Comparison of ENCODE assay signal across 8 mouse cellular contexts in the genomic region with DNA sequence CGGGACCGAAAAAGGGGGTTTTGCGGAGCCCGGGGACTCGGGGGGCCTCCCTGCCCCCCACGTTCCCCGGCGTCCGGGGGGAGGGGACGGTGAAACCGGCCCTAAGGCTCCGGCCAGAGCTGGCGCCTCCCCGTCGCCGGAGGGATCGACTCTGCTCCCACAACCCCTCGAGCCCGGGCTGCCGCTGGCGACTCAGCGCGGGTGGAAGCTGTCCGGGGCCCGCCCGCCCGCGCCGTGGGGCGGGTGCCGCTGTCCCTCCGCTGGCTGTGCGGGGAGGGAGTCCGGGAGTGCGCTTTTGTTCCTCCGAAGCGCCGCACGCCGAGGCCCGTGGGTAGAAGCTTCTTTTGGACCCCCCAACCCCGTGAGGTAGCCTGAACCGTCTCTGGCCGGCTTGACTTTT. TPM values are rescaled to one million over a fixed set of nuclear protein-coding genes. Genes with fewer than 3 reads are reported as not detected.
DNase-seq lines count a peak whose midpoint lies in the region; ATAC-seq and TF ChIP-seq lines count a peak whose summit lies in the region.

No protein-coding gene starts in this region.

- peaks cover 10% of the 10 kb centered on the region for H3K4me1 ChIP-seq in lung, adult 2 months (ENCODE audit: control insufficient read depth, insufficient read depth, low read length)
- H3K4me1 ChIP-seq in forebrain, postnatal 0 days (ENCODE audit: insufficient read depth), result peaks cover 12% of the 10 kb centered on the region
- peaks cover 8% of the 10 kb centered on the region for H3K4me1 ChIP-seq in limb, embryonic 11.5 days (ENCODE audit: control insufficient read depth, insufficient read depth, low read length)
- H3K4me1 ChIP-seq in midbrain, embryonic 15.5 days, result peaks cover 16% of the 10 kb centered on the region

- H3K9ac ChIP-seq in forebrain, postnatal 0 days, result peak overlapping the region; percentile 86
- peak overlapping the region; percentile 91 for H3K9ac ChIP-seq in limb, embryonic 11.5 days (ENCODE audit: low read length)
- peak overlapping the region; percentile 87 for H3K9ac ChIP-seq in midbrain, embryonic 15.5 days

- H3K27me3 ChIP-seq in forebrain, postnatal 0 days (ENCODE audit: insufficient read depth, low read length), result peaks cover 2% of the 10 kb centered on the region; the same call in 1 of the 2 replicates
- H3K27me3 ChIP-seq in limb, embryonic 11.5 days (ENCODE audit: control insufficient read depth, insufficient read depth, low read length), result no peaks in the 10 kb centered on the region
- H3K27me3 ChIP-seq in midbrain, embryonic 15.5 days (replicated peaks), result 0 out of 2 replicates have a peak, but pooled peaks cover 3% of the 10 kb centered on the region

- H3K36me3 ChIP-seq in forebrain, postnatal 0 days (ENCODE audit: insufficient read depth), result peaks cover 20% of the 10 kb centered on the region
- H3K36me3 ChIP-seq in limb, embryonic 11.5 days (ENCODE audit: control insufficient read depth, insufficient read depth, low read length), result peaks cover 11% of the 10 kb centered on the region
- peaks cover 23% of the 10 kb centered on the region for H3K36me3 ChIP-seq in midbrain, embryonic 15.5 days (replicated peaks)

- H3K27ac ChIP-seq in forebrain, postnatal 0 days (ENCODE audit: low read depth, low read length), result peak overlapping the region; percentile 76; the same call in 1 of the 2 replicates
- peak overlapping the region; percentile 21; the same call in 1 of the 2 replicates for H3K27ac ChIP-seq in limb, embryonic 11.5 days (replicated peaks; ENCODE audit: low read depth, low read length)
- H3K27ac ChIP-seq in midbrain, embryonic 15.5 days, result peak overlapping the region; percentile 90

- no peak for TF ChIP-seq CTCF in lung, adult 2 months (IDR thresholded peaks at IDR 0.05; ENCODE audit: insufficient read depth, low read length)
- TF ChIP-seq CTCF in forebrain, postnatal 0 days (IDR thresholded peaks at IDR 0.05; ENCODE audit: low read depth), result no peak

- WGBS in lung, adult 2 months, result under 1% methylated on average over 44 of the region's 44 CpGs
- WGBS in forebrain, postnatal 0 days, result under 1% methylated on average over 42 of the region's 44 CpGs
- WGBS in limb, embryonic 11.5 days, result 0% methylated on average over 39 of the region's 44 CpGs
- WGBS in midbrain, embryonic 15.5 days, result under 1% methylated on average over 40 of the region's 44 CpGs

- no peaks in the 10 kb centered on the region for H3K9me3 ChIP-seq in forebrain, postnatal 0 days (ENCODE audit: low read length)
- no peaks in the 10 kb centered on the region for H3K9me3 ChIP-seq in limb, embryonic 11.5 days (ENCODE audit: control insufficient read depth, low read length)
- no peaks in the 10 kb centered on the region for H3K9me3 ChIP-seq in midbrain, embryonic 15.5 days

- ATAC-seq in forebrain, postnatal 0 days, result peak; percentile 23; the same call in 1 of the 2 replicates
- no peak for ATAC-seq in limb, embryonic 11.5 days (ENCODE audit: insufficient number of reproducible peaks, low FRiP score, low TSS enrichment, low read depth)
- 0 out of 2 replicates have a peak, but pooled peaks have one; percentile 17 for ATAC-seq in midbrain, embryonic 15.5 days (replicated peaks)

- peak overlapping the region; percentile 95 for H3K4me2 ChIP-seq in forebrain, postnatal 0 days (ENCODE audit: low read depth)
- H3K4me2 ChIP-seq in limb, embryonic 11.5 days (ENCODE audit: low read depth, severe bottlenecking), result peak overlapping the region; percentile 93
- H3K4me2 ChIP-seq in midbrain, embryonic 15.5 days, result peak overlapping the region; percentile 94

- H3K4me3 ChIP-seq in lung, adult 2 months (replicated peaks; ENCODE audit: extremely low read depth, low read depth, low read length), result peak overlapping the region; percentile 100
- H3K4me3 ChIP-seq in forebrain, postnatal 0 days (ENCODE audit: low read depth, low read length), result peak overlapping the region; percentile 91
- peak overlapping the region; percentile 100 for H3K4me3 ChIP-seq in limb, embryonic 11.5 days (ENCODE audit: low read depth, low read length)
- peak overlapping the region; percentile 93 for H3K4me3 ChIP-seq in midbrain, embryonic 15.5 days

- no peak for TF ChIP-seq POLR2A in lung, adult 2 months (IDR thresholded peaks at IDR 0.05; ENCODE audit: borderline replicate concordance, extremely low read depth, low read depth, low read length)

- peak; percentile 14 for DNase-seq in lung, adult 2 months
- DNase-seq in lung, postnatal 25 days (ENCODE audit: low spot score), result no peak
- DNase-seq in adrenal gland, postnatal 10 days, result peak; percentile 38
- no peak for DNase-seq in forebrain, postnatal 0 days
- DNase-seq in limb, embryonic 11.5 days (ENCODE audit: low spot score), result peak; percentile 28
- DNase-seq in thymus, postnatal 4 days, result peak; percentile 41
- DNase-seq in gastrocnemius, adult 18-20 months (ENCODE audit: low spot score), result no peak

RNA-seq across cellular contexts. Expression of a gene that starts 0.7 kb away (rescaled TPM):
- polyA plus RNA-seq in lung, adult 2 months (2012; rRNA removed), result 74.8 and 83.4 TPM in 2 replicates
- total RNA-seq in adrenal gland, postnatal 10 days (2021), result 10 to 100 TPM; 51.7 to 66.0 TPM
- total RNA-seq in forebrain, postnatal 0 days (2014; rRNA removed), result 125 and 126 TPM in 2 replicates
- 42.1 and 46.7 TPM in 2 replicates for polyA plus RNA-seq in forebrain, postnatal 0 days (2015; fragmentation: Nextera tagmentation; extraction: Ambion mirVana)
- polyA plus RNA-seq in limb, embryonic 11.5 days (2014; fragmentation: Nextera tagmentation; extraction: Ambion mirVana), result 60.7 and 65.5 TPM in 2 replicates
- polyA plus RNA-seq in midbrain, embryonic 15.5 days (2015; fragmentation: Nextera tagmentation; extraction: Ambion mirVana), result 57.6 and 60.0 TPM in 2 replicates
- 10 to 100 TPM; 22.2 to 22.4 TPM for total RNA-seq in gastrocnemius, adult 18-20 months (2021)

Comparison
In these comparisons a context has a peak if more than half of its experiments do, and no peak if none do; other contexts are left out.
1. DNase-seq: peak in lung, adult 2 months (single experiment), adrenal gland, postnatal 10 days (single experiment), limb, embryonic 11.5 days (single experiment) and thymus, postnatal 4 days (single experiment); none in lung, postnatal 25 days (single experiment), forebrain, postnatal 0 days (single experiment) and gastrocnemius, adult 18-20 months (single experiment).
2. H3K27ac ChIP-seq: peak in every context shown above with its lines; median percentile 90 in midbrain, embryonic 15.5 days; 76 in forebrain, postnatal 0 days; 21 in limb, embryonic 11.5 days.
3. Peak in every context shown above with its lines, with median percentiles within 50 percentile points of each other: H3K4me3 ChIP-seq, H3K4me2 ChIP-seq and H3K9ac ChIP-seq.